Mouse (Mus musculus): ENCODE results near the gene Poln. TPM values are rescaled to one million over a fixed set of nuclear protein-coding genes. Genes with fewer than 3 reads are reported as not detected.

Poln gene
- total RNA-seq, 2 experiments from 2014 or later = 1.1 to 1.3 TPM

DNA sequence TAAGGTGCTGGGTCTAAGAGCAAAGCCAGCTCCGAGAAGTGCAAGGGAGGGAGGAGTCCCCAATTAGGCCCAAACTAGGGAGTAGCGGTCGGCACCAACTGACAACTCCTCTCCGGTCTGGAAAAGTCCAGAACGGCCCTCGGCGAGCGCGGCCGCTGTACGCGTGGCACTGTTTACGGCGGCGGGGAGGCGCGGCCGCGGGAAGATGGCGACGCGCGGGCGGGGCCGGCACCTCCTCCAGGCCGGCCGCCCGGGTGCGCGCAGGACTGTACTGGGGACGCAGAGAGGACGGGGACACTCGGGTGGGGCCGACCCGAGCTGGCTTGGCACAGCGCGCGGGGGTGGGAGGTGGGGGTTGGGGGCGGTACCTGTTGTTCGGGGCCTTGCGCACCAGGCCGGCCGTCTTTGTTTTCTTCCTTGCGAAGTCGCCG lies 17.7 kb upstream of the Poln start:
- DNase-seq (ENCODE audit: low spot score in 2 of 2) = peak in 1 of 2 experiments; percentile 51

DNA sequence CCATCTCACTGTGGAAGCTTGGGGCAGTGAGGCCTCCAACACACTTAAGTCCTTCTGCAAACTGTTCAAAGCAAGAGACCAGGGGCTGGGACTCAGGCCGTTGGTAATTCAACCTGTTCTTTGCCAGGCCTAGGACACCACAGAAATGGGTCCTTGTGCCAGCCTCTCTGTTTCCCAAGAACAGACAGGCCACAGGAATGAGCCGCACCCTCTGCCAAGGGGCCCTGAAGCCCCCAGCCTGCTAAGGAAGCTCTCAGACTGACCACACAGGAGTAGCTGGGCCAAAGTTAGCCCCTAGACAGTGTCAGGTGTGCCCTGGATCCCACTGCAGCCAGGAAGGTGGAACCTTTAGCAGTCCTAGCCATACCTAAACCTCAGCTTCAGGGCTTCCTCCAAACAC lies 17.1 kb upstream of the Poln start:
- no peak for DNase-seq (ENCODE audit: low spot score in 2 of 2)

DNA sequence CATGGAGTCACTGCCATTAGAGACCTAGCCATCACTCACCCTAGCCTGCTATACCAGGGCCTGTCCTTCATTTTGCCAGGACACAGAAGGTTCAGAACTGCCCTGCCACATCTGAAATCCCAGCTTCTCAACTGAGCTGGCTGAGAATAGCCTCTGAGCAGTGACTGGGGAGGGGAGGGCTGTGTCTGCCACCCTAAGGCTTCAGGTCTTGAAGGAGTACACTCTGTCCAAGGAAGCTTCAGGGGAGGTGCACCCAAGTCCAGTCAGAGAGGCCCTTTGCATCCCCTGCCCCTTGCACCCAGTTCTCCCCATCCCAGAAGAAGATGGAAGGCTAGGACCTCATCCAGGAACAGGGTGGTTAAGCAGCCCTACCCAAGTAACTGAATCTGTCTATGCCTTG lies 16.5 kb upstream of the Poln start:
- no peak for DNase-seq (ENCODE audit: low spot score in 2 of 2)

DNA sequence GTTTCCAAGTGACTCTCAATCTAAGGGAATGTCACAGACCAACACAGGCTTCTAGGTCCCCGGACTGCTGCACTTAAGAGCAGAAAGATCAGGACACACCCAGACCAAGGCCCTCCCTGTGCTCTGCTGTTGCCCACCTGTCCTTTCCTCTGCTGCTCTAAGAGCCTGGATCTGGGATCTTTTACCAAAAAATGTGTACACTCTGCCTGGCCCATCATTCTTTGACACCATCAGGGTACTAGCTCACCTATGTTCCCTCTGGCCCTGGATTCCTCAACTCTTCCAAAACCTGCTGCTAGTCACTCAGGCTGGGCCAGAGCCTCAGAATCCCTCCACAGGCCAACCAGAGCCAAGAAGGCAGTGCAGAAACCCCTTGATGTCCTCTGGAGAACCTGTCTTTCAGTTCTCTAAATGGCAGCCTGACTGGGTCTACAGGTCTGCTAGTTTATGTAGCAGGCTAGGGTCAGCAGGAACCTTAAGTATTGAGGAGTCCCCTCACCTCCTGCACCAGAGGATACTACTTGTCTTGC lies 15.9 kb upstream of the Poln start:
- no peak for DNase-seq (ENCODE audit: low spot score in 2 of 2)

DNA sequence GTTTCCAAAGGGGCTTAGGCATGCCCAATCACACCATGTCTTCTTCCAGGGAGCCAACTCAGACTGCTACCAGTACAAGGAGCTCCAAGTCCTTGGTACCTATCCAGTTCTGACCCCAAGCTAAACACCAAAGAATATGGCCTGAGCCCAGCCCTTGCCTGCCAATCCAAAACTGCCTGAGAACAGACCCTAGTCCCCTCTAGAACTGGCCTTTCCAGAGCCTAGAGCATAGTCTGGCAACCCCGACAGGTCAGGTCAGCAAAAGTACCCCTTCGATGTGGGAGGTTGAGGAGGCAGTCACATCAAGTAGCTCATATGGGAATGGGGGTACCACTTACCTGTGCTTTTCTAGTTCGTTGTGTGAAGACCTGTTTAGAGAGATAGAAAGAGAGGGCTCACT lies 14.7 kb upstream of the Poln start:
- peak in 1 of 2 experiments; percentile 0 for DNase-seq (ENCODE audit: low spot score in 2 of 2)

DNA sequence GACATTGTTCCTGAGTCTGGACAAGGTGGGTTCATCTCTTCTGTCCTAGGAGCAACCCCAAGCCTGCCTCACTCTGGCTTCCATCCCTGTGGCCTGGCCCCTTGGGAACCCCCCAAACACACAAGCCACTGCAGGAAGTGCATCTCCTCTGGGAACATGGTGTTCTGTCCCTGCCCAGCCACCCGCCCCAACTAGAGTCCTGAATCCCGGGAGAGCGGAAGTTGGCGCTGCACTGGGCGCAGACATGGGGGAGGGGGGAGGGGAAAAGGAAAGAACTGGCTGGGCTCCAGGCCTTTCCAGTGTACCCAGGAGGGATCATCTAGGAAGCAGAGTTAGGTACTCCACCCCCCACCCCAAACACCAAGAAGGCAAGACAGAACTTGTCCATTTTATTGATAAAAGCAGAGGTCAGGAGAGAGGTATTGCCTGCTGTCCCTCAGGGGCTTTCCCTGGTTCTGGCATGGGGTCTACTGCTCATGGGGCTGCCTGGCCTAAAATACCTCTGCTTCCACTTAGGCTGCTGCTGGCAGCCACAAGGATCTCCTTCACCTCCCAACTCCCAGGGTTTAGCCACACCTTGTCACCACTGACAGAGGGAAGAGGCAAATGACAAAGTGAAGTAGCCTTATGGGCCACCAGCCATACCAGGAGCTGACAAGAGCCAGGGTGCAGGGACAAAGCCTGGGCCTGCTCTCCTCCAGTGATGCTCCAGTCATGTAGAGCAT lies 14.1 kb upstream of the Poln start:
- DNase-seq (ENCODE audit: low spot score in 2 of 2) = peak in 1 of 2 experiments; percentile 0

DNA sequence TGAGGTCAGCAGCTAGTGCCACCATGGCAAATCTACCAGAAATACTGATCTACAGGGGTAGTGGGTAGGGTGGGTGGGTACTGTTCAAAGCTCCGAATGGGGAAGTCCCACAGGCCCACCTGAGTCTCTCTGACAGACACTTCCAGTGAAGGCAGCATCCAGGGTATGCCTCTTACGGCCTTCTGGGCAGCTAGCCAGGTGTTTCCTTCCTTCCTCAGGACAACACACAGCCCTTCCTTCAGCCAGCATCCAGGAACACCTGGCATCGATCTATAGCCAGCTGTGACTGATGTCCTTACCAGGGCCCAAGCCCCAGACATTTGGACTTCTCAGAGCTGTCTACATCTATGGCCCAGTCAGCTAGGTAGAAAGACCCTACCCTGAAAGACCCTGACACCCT lies 13.2 kb upstream of the Poln start:
- no peak for DNase-seq (ENCODE audit: low spot score in 2 of 2)

DNA sequence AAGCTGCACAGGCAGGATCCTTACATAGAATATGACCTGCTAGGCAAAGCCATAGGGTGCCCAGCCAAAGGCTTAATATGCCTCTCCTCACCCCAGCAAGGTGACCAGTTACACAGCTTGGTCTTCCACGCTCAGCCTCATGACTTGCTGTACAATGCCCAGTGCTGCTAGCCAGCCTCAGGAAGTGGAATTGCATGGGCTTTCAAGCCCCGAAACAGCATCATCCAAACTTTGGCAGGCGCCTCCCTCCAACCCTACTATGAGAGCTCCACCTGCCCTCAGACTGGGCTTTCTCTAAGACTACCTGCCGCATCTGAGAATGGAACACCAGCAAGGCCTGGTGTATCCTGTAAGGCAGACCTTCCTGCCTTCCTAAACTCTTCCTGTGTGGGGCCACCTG lies 8.6 kb upstream of the Poln start:
- DNase-seq (ENCODE audit: low spot score in 2 of 2) = no peak

DNA sequence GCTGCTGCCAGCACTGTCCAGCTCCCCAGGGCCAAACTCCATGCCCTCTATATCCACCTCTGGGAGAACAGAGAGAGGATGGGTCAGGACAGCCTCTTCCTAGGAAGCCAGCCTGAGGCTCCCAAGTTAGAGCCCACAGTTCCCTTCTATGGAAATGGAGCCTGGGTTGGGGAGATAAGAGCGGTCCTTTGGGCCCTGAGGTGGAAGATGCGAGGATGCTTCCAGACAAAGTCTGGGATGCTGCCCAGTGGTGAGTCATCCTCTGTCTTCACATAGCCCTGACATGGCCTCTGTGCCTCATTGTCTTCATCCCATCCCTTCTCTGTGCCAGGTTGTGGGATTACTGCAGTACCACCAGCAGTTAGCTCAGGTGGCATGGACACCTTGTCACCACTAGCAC lies 7.8 kb upstream of the Poln start:
- peak in 1 of 2 experiments; percentile 10 for DNase-seq (ENCODE audit: low spot score in 2 of 2)

DNA sequence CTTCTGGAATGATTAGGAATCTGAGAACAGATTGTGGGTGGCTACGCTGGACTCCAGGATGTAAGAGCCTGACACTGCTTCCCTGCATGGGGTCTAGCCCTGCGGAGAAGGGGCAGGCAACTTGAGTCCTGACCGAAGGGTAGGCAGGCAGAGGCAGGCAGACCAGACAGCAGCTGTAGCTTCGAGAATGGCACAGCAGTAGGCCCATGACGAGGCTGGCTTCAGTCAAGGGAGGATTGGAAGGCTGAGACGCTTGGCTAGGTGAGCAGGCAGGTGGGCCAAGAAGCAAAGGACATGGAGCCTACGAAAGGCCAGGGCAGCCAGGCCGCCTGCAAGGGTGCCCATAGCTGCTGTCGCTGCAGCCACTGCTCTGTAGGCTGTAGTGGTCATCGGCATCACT lies 7.4 kb upstream of the Poln start:
- DNase-seq (ENCODE audit: low spot score in 2 of 2) = peak in 1 of 2 experiments; percentile 0

DNA sequence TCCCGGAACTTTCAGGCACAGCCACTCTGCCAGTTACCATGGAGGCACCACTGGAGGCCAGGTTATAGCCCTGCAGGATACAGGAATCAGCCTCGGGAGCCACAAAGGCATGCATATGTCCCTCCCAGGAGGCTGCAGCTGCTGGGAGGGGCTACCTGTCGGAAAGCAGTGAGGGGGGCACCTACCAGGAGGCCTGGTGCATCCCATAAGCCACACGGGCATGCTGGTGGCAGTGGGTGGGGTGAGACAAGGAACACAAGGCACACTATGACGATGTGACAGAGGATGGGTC lies 6.1 kb upstream of the Poln start:
- peak in 1 of 2 experiments; percentile 3 for DNase-seq (ENCODE audit: low spot score in 2 of 2)

DNA sequence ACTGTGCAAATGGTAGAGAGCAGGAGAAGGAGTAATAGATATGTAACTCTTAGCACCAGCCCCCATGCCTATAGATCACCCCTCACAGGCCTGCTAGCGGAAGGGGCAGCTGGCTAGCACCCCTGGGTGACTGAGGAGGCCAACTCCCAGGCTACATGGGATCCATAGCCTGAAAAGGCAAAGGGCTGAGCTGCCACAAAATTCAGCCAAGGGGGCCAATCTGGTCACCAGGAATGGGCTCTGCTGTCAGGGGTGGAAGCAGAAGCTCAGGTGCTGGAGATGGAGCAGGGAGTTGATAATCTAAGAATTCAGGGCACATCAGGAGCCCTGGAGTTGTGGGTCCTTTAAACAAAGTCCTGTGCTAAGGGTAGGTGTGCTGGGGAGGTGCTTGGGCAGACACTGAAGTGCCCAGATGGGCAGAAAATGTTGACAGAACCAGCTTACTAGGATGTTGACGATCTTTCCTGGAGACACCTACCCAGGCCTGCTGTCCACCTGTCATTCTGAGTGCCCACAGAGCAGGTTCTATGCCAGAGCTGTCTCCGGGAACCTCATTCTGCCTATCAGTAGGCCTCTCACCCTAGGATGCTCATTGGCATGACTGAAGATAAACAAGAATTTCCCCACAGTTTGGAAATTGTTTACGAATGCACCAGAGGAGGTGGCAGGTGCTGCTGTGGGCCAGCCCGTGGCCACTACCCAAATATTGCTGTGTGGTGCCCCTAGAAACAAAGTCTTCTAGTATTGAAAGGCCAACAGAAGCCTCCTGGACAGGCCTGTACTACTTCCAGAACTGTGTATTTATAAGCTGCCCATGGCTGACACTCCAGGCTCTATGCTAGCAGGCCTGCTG lies 5.5 kb upstream of the Poln start:
- DNase-seq (ENCODE audit: low spot score in 2 of 2) = peak in 1 of 2 experiments; percentile 2

DNA sequence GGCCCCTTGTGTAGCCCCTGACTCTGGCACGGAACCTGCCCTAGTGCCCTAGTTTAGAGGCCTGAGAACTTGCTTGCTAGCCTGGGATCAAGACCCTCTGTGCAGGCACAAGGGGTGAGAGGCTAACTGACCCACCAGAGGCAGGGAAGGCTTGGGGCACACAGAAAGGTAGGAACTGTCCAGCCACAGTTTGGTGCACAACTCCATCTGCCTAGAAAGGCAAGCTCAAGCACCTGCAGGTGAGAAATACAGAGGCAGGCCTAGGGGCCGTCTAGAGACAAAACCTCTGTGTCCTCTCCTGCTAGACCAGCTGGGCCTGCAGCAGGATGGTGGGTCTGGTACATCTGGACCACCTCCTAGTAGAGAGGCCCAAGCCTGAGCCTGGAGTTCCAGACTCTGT lies 4.8 kb upstream of the Poln start:
- peak in 1 of 2 experiments; percentile 2 for DNase-seq (ENCODE audit: low spot score in 2 of 2)

DNA sequence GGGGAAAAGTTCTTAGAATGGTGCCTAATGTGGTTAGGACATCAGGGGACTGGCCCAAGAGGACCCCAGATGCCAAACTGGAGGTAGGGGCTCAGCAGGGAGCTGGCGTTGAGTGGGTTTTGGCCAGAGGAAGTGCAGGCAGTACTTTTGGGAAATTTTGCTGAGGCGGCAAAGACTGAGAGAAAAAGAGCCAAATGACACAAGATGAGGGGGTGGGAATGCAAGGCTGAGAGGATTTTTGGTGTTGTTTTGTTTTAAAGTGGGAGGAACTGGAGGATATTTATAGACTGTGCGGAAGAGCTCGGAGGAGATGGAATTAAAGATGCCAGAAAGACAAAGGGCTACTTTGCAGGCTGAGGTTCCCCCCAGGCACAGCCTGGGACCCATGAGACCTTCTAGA lies 1.5 kb upstream of the Poln start:
- DNase-seq (ENCODE audit: low spot score in 2 of 2) = no peak

DNA sequence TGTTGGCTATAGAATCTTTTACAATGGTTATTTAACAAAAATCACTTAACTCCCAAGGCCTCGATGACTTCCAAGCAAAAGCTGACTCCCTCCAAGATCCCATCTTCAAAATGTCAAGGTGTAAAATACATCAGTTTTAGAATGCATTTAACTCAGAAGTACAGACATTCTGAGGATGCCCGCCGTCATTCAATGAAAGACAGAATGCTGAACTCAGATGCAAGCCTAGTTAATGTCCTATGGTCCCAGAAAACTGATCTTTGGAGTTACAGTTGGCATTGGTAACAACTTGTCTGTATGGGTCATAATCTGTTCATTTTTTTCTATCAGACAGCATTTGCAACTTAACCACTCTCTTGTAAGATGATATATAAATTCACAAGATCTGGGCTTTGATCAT lies 706 bp upstream of the Poln start:
- DNase-seq (ENCODE audit: low spot score in 2 of 2) = no peak

DNA sequence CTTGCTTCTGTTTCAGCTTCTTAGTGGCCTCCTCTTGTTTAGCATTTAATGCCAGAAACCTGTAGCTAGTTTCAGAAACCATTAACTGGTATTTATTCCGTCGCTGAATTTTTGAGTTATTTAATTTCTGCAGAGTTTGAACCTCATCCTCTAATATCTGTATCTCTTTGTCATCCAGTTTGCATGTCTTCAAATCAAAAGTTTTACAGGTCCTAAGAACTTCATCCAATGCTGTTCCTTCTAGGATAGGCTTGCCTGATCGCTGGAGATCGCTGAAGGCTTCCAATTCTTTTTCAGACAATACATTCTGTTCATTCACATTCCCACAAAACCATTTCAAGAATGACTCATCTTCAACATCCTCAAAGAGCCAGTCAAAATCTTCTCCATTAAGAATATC lies 1.4 kb downstream of the Poln start:
- DNase-seq (ENCODE audit: low spot score in 2 of 2) = no peak

DNA sequence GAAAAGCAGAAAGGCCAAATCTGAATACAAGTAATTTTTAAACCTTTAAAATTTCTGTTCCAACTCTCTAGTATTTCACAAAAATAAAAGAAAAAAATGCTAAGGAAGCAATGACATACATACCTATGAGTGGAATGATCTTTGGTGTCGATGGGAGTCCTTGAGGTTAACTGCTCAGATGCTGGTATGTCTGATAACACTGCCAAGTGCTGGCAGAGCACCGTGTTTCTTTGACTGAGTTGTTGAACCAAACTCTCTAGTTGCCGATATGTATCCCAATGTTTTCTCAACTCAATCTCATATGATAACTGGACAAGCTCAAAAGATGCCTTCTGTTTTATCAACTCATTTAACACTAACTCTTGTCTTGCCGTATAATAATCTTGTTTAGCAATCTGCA lies 3.5 kb downstream of the Poln start:
- DNase-seq (ENCODE audit: low spot score in 2 of 2) = no peak

DNA sequence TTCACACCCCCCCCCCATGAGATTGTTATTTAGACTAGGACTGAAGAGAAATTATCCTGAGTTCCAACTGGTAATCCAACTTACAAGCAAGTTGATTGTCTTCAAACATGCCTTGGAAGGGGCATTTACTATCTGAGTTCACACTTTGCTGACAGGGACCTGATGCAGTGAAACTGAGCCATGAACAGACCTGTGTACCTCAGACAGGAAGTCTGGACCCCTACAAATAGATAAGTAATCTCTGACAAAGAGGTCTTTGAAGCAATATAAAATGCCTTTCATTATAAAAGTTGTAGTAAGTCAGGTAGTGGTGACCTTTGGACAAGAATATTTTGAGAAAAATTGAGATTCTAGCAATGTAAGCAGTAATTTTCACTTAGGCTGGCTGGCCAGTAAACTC lies 20.8 kb downstream of the Poln start:
- no peak for DNase-seq (ENCODE audit: low spot score in 2 of 2)

DNA sequence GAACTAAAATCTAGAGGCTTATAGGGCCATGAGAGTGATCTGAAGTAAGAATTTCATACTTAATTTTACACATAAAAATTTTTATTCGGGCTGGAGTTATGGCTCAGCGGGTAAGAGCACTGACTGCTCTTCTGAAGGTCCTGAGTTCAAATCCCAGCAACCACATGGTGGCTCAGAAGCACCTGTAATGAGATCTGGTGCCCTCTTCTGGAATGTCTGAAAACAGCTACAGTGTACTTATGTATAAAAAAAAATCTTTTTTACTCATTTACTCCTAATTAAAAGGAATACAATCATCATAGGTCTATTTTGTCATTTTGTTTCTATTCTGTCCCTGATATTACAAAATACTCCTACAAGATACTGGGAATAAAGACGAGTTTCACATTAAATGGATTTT lies 21.7 kb downstream of the Poln start:
- DNase-seq (ENCODE audit: low spot score in 2 of 2) = peak in 1 of 2 experiments; percentile 15

DNA sequence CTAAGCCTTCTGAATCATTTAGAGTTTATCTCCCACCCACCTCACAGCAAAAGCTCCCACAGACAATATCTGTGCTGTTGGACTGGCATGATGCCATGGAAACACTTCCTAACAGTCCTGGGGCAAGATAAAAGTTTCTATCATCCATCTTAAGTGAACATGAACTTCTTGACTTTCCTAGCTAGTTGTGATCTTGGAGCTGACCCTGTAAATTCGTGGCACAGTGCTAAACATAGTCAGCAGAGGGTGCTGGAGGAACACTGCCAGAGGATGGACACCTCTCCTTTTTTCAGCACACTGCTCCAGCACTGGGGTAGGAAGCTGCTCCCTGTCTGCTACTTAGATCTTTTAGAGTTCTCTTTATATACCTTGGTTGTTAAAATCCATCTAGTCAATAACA lies 29.5 kb downstream of the Poln start:
- DNase-seq (ENCODE audit: low spot score in 2 of 2) = peak in 1 of 2 experiments; percentile 35

DNA sequence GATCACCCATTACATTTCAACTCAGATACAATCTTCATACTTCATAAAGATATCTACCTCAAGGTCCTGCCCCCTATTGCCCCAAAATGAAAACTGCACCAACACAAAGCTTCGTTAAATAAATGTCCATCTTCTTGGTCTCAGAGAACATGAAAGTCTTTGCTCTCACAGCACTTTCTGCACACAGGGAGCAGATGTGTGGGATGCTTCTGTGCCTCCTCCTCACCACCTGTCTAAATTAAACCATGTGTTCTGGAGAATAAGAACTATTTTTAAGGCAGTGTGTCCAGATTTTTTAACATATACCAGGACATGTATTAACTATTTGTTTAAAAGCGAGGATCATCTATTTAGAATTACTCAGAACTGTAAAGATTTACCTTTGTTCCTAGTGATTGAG lies 36.5 kb downstream of the Poln start:
- peak in 1 of 2 experiments; percentile 54 for DNase-seq (ENCODE audit: low spot score in 2 of 2)

DNA sequence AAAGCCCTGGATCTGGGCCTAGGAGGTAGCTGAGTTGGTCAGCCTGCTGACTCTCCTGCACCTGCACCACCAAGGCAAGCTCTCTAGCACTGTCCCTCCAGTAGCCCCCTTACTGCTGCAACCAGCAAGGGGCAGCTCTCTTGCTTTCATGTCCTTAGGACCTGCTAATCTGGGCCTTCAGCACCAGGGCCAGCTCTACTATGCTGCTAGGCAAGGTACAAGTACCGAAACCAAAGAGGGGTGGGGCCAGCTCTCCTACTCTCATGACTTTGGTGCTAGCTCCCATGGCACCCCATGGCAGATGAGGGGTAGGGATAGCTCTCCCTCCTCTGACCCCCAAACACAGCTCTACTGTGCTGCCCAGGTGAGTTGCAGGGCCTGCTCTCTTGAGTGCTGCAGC lies 45.1 kb downstream of the Poln start:
- DNase-seq (ENCODE audit: low spot score in 2 of 2) = no peak

All from layer of hippocampus, adult 18-20 months (tissue).